Mouse (Mus musculus): ENCODE measurements at regions not wholly inside any gene's neighbourhood (a gene's known extent, or its start where the extent isn't known, plus 50 kb on each side); places are given as distances from the start of the nearest gene placed in this dataset.

GRCm38 (mm10) chr11:64135308-64135591 lies 56.0 kb upstream of the Cox10 start:
- no peak for DNase-seq

GRCm38 (mm10) chr11:64134571-64135307 lies 55.5 kb upstream of the Cox10 start:
- no peak for DNase-seq
